Mouse (Mus musculus) common myeloid progenitor, adult 5-6 weeks (primary cell): ENCODE data around the gene Skap1. TPM values are rescaled to one million over a fixed set of nuclear protein-coding genes. Genes with fewer than 3 reads are reported as not detected.
"Not testable (repeated sequence)": the region's sequence is repeated elsewhere in the genome, so short reads cannot be mapped to it uniquely, and the experiment has no call there.

Experiments used
- ATAC-seq: replicated peaks from 2 replicates; pipeline ENCODE4 v1.8.0; 2016; ENCODE audit warnings: low read depth, mild to moderate bottlenecking, moderate TSS enrichment, inconsistent platforms; ENCODE audit not compliant: poor library complexity, severe bottlenecking
- total RNA-seq: library from RNA; stranded (forward); fragments of 200-1000, 187-1606 nt; gene quantifications from 2 replicates; pipeline ENCODE4 v1.2.3, GENCODE M21; 2017

Gene Skap1
- total RNA-seq, 1 experiment from 2014 or later = not detected

GRCm38 (mm10) chr11:96678026-96678425, 213.6 kb downstream of the Skap1 start:
- no peak for ATAC-seq

- ATAC-seq = no peak
Observed at GRCm38 (mm10) chr11:96679026-96679425, 214.6 kb downstream of the Skap1 start.

GRCm38 (mm10) chr11:96685381-96685780, 221.0 kb downstream of the Skap1 start:
- no peak for ATAC-seq

GRCm38 (mm10) chr11:96686713-96687280, 222.4 kb downstream of the Skap1 start:
- ATAC-seq = no peak

- ATAC-seq = no peak
Observed at GRCm38 (mm10) chr11:96692250-96692649, 227.9 kb downstream of the Skap1 start.

GRCm38 (mm10) chr11:96693360-96693759, 229.0 kb downstream of the Skap1 start:
- no peak for ATAC-seq

GRCm38 (mm10) chr11:96694774-96695173, 230.4 kb downstream of the Skap1 start:
- no peak for ATAC-seq

GRCm38 (mm10) chr11:96696168-96696727, 231.9 kb downstream of the Skap1 start:
- ATAC-seq = no peak

GRCm38 (mm10) chr11:96696842-96697455, 232.6 kb downstream of the Skap1 start:
- ATAC-seq = no peak

- ATAC-seq = no peak
Observed at GRCm38 (mm10) chr11:96697467-96697866, 233.1 kb downstream of the Skap1 start.

GRCm38 (mm10) chr11:96703813-96704212, 239.4 kb downstream of the Skap1 start:
- no peak for ATAC-seq

GRCm38 (mm10) chr11:96711268-96711667, 246.9 kb downstream of the Skap1 start:
- ATAC-seq = no peak

- ATAC-seq = no peak
Observed at GRCm38 (mm10) chr11:96711670-96712069, 247.3 kb downstream of the Skap1 start.

- ATAC-seq = peak; percentile 76
Observed at GRCm38 (mm10) chr11:96713210-96714005, 249.0 kb downstream of the Skap1 start.

- no peak for ATAC-seq
Observed at GRCm38 (mm10) chr11:96714011-96714410, 249.6 kb downstream of the Skap1 start.

- not testable (repeated sequence) for ATAC-seq
Observed at GRCm38 (mm10) chr11:96715168-96715567, 250.8 kb downstream of the Skap1 start.

- ATAC-seq = no peak
Observed at GRCm38 (mm10) chr11:96718609-96719008, 254.2 kb downstream of the Skap1 start.

- no peak for ATAC-seq
Observed at GRCm38 (mm10) chr11:96725833-96726232, 261.4 kb downstream of the Skap1 start.

GRCm38 (mm10) chr11:96728577-96728976, 264.2 kb downstream of the Skap1 start:
- ATAC-seq = no peak

- no peak for ATAC-seq
Observed at GRCm38 (mm10) chr11:96729462-96729861, 265.1 kb downstream of the Skap1 start.

- no peak for ATAC-seq
Observed at GRCm38 (mm10) chr11:96730327-96730726, 265.9 kb downstream of the Skap1 start.
